Mouse (Mus musculus): ENCODE results near the gene Polr2e.
A peak's percentile ranks its signal among the peaks of the same experiment; 100 is the strongest.
"Not testable (repeated sequence)": the region's sequence is repeated elsewhere in the genome, so short reads cannot be mapped to it uniquely, and the experiment has no call there.

Gene Polr2e

GRCm38 (mm10) chr10:80056976-80057682 lies 17.5 kb upstream of the Polr2e start:
- no peak for DNase-seq (ENCODE audit: low spot score)

GRCm38 (mm10) chr10:80056506-80056905 lies 16.9 kb upstream of the Polr2e start:
- DNase-seq (ENCODE audit: low spot score): no peak

- no peak for DNase-seq (ENCODE audit: low spot score)
Measured at GRCm38 (mm10) chr10:80055891-80056290, 16.3 kb upstream of the Polr2e start.

- no peak for DNase-seq (ENCODE audit: low spot score)
Measured at GRCm38 (mm10) chr10:80055364-80055763, 15.8 kb upstream of the Polr2e start.

- not testable (repeated sequence) for DNase-seq (ENCODE audit: low spot score)
Measured at GRCm38 (mm10) chr10:80054911-80055310, 15.3 kb upstream of the Polr2e start.

- DNase-seq (ENCODE audit: low spot score): peak; percentile 55
Measured at GRCm38 (mm10) chr10:80053831-80054815, 14.5 kb upstream of the Polr2e start.

GRCm38 (mm10) chr10:80053259-80053780 lies 13.7 kb upstream of the Polr2e start:
- peak; percentile 99 for DNase-seq (ENCODE audit: low spot score)

- no peak for DNase-seq (ENCODE audit: low spot score)
Measured at GRCm38 (mm10) chr10:80052374-80052764, 12.8 kb upstream of the Polr2e start.

GRCm38 (mm10) chr10:80051618-80052373 lies 12.2 kb upstream of the Polr2e start:
- DNase-seq (ENCODE audit: low spot score): no peak

GRCm38 (mm10) chr10:80050885-80051617 lies 11.5 kb upstream of the Polr2e start:
- no peak for DNase-seq (ENCODE audit: low spot score)

GRCm38 (mm10) chr10:80050244-80050643 lies 10.6 kb upstream of the Polr2e start:
- no peak for DNase-seq (ENCODE audit: low spot score)

GRCm38 (mm10) chr10:80048834-80049233 lies 9.2 kb upstream of the Polr2e start:
- DNase-seq (ENCODE audit: low spot score): no peak

GRCm38 (mm10) chr10:80048396-80048795 lies 8.8 kb upstream of the Polr2e start:
- no peak for DNase-seq (ENCODE audit: low spot score)

GRCm38 (mm10) chr10:80047041-80047565 lies 7.5 kb upstream of the Polr2e start, which contains the start of gene Gpx4:
Gene Gpx4 (plus strand): TSS chr10:80047166.
- DNase-seq (ENCODE audit: low spot score): no peak

GRCm38 (mm10) chr10:80045766-80046165 lies 6.2 kb upstream of the Polr2e start:
- no peak for DNase-seq (ENCODE audit: low spot score)

GRCm38 (mm10) chr10:80045364-80045763 lies 5.8 kb upstream of the Polr2e start:
- DNase-seq (ENCODE audit: low spot score): not testable (repeated sequence)

- no peak for DNase-seq (ENCODE audit: low spot score)
Measured at GRCm38 (mm10) chr10:80044087-80044486, 4.5 kb upstream of the Polr2e start.

- not testable (repeated sequence) for DNase-seq (ENCODE audit: low spot score)
Measured at GRCm38 (mm10) chr10:80041409-80042060, 1.9 kb upstream of the Polr2e start.

GRCm38 (mm10) chr10:80036832-80037231 lies 2.8 kb downstream of the Polr2e start:
- no peak for DNase-seq (ENCODE audit: low spot score)

GRCm38 (mm10) chr10:80035686-80036085 lies 3.9 kb downstream of the Polr2e start:
- DNase-seq (ENCODE audit: low spot score): no peak
